Mouse (Mus musculus): ENCODE measurements around the gene Mrgpra3. TPM values are rescaled to one million over a fixed set of nuclear protein-coding genes. Genes with fewer than 3 reads are reported as not detected.

Gene Mrgpra3
- not detected in 2 replicates for polyA plus RNA-seq (2012; rRNA removed)

DNA sequence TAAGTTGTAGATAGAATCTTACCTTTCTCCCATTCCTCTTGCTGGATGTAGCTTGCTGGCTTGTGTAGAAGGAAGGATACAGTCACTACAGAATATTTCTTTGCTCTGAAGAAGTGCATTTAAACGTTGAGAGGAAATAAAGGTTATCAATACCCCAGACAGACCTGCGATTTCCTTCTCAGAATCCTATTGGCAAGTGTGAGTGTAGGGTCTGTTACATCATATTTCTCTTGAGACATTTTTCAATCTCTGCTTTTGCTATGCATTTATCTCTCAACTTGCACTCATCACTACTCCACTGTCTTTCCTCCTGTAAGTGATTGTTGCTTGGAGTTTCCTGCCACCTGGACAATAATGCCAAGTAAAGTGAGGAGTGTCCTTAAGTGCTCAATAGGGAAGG is at the start of gene Mrgpra3:
Mrgpra3 (minus strand) TSS at position 101 of the 400 bp plus-strand sequence.
- DNase-seq = no peak
- Histone ChIP-seq H3K27ac (ENCODE audit: insufficient read depth, low read length) (no peak within 1 kb of the TSS), H3K4me3 (replicated peaks; ENCODE audit: insufficient read depth, low read depth, low read length) (no peak within 1 kb of the TSS), H3K4me1 (ENCODE audit: control insufficient read depth, insufficient read depth, low read length) (no peaks in the 10 kb centered on the region), H3K27me3 (ENCODE audit: control insufficient read depth, insufficient read depth, low read length) (no peaks in the 10 kb centered on the region)
- no peak for TF ChIP-seq POLR2A (IDR thresholded peaks at IDR 0.05; ENCODE audit: borderline replicate concordance, insufficient read depth, low read length)
- no peak for TF ChIP-seq CTCF (IDR thresholded peaks at IDR 0.05; ENCODE audit: borderline replicate concordance, insufficient read depth, low read depth, low read length)
- 55% methylated on average over 2 of the region's 2 CpGs for WGBS

Other genes with a start within 250 kb of the Mrgpra3 start
- gene Mrgpra1, start 247.1 kb downstream of the Mrgpra3 start, polyA plus RNA-seq (2012; rRNA removed) = not detected in 2 replicates
- gene Mrgpra2a, start 149.2 kb downstream of the Mrgpra3 start, polyA plus RNA-seq (2012; rRNA removed) = not detected in 2 replicates
- gene Mrgpra2b, start 72.5 kb downstream of the Mrgpra3 start, polyA plus RNA-seq (2012; rRNA removed) = 0.08 TPM in 1 of 2 replicates, not detected in the other